Mouse (Mus musculus): ENCODE results near the gene Dop1a. TPM values are rescaled to one million over a fixed set of nuclear protein-coding genes. Genes with fewer than 3 reads are reported as not detected.

Dop1a gene
- polyA plus RNA-seq, 1 experiment from 2014 or later, result 9.9 TPM

DNA sequence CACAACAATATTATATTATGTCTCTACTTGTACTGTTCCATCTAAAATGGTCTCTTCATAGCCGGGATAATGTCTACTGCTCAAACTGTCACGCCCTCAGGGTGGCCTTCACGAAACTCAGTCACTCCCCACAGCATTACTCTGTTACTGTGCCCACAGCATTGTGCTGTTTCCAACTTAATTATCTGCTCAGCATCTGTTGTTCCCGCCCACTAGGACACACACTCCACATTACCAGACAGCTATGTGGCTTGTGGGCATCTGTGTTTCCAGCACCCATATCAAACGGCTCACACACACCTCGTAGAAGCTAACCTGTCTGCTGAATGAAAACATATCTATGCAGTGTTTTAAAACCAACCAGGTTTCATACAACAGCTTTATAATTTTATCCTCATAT, 15.9 kb upstream of the Dop1a start:
- Histone ChIP-seq H3K9me3 (replicated peaks) (no peaks in the 10 kb centered on the region), H3K36me3 (no peaks in the 10 kb centered on the region), H3K4me1 (replicated peaks) (no peaks in the 10 kb centered on the region), H3K27me3 (no peaks in the 10 kb centered on the region), H3K4me3 (no peak overlapping the region), H3K27ac (no peak overlapping the region), H3K4me2 (no peak overlapping the region; the same call in 1 of the 2 replicates), H3K9ac (no peak overlapping the region)
- no peak for ATAC-seq (replicated peaks; ENCODE audit: insufficient number of reproducible peaks, insufficient read depth, low FRiP score, low read depth)
- WGBS, result 60% methylated on average over 6 of the region's 6 CpGs

- peak; percentile 66; the same call in 1 of the 2 replicates for ATAC-seq (replicated peaks; ENCODE audit: insufficient number of reproducible peaks, insufficient read depth, low FRiP score, low read depth)
- H3K4me3 ChIP-seq, result peak overlapping the region; percentile 24; the same call in 1 of the 2 replicates
- peak overlapping the region; percentile 60 for H3K4me2 ChIP-seq
- H3K9ac ChIP-seq, result no peak overlapping the region
- H3K4me1 ChIP-seq (replicated peaks), result no peaks in the 10 kb centered on the region
- WGBS, result 2% methylated on average over 13 of the region's 13 CpGs
- no peak overlapping the region for H3K27ac ChIP-seq
- H3K36me3 ChIP-seq, result no peaks in the 10 kb centered on the region
- H3K27me3 ChIP-seq, result no peaks in the 10 kb centered on the region
- no peaks in the 10 kb centered on the region for H3K9me3 ChIP-seq (replicated peaks)
Measured at GRCm38 (mm10) chr9:86451617-86452016, 15.3 kb upstream of the Dop1a start.

- 78% methylated on average over 3 of the region's 3 CpGs for WGBS
- no peaks in the 10 kb centered on the region for H3K4me1 ChIP-seq (replicated peaks)
- no peak overlapping the region for H3K4me2 ChIP-seq
- H3K27me3 ChIP-seq, result no peaks in the 10 kb centered on the region
- H3K9ac ChIP-seq, result no peak overlapping the region
- no peaks in the 10 kb centered on the region for H3K36me3 ChIP-seq
- no peak overlapping the region for H3K4me3 ChIP-seq
- ATAC-seq (replicated peaks; ENCODE audit: insufficient number of reproducible peaks, insufficient read depth, low FRiP score, low read depth), result no peak
- no peak overlapping the region for H3K27ac ChIP-seq
- H3K9me3 ChIP-seq (replicated peaks), result no peaks in the 10 kb centered on the region
Measured at GRCm38 (mm10) chr9:86453626-86454025, 13.3 kb upstream of the Dop1a start.

- Histone ChIP-seq H3K4me3 (peak within 1 kb of the TSS; percentile 91), H3K4me1 (replicated peaks) (peaks cover 12% of the 10 kb centered on the region), H3K9ac (peak within 1 kb of the TSS; percentile 78), H3K9me3 (replicated peaks) (no peaks in the 10 kb centered on the region), H3K27ac (peak within 1 kb of the TSS; percentile 80), H3K27me3 (peaks cover 6% of the 10 kb centered on the region; the same call in 1 of the 2 replicates), H3K4me2 (peak within 1 kb of the TSS; percentile 87), H3K36me3 (no peaks in the 10 kb centered on the region)
- peak; percentile 80 for ATAC-seq (replicated peaks; ENCODE audit: insufficient number of reproducible peaks, insufficient read depth, low FRiP score, low read depth)
- WGBS, result 2% methylated on average over 70 of the region's 70 CpGs
Measured at GRCm38 (mm10) chr9:86464151-86465105, 2.5 kb upstream of the Dop1a start, which contains the start of gene Ube2cbp. TSS of gene Ube2cbp (minus strand) at chr9:86464950.

- ATAC-seq (replicated peaks; ENCODE audit: insufficient number of reproducible peaks, insufficient read depth, low FRiP score, low read depth), result no peak
- 87% methylated on average over 4 of the region's 4 CpGs for WGBS
- no peak overlapping the region for H3K27ac ChIP-seq
- no peaks in the 10 kb centered on the region for H3K36me3 ChIP-seq
- no peak overlapping the region for H3K9ac ChIP-seq
- H3K4me2 ChIP-seq, result no peak overlapping the region
- H3K4me1 ChIP-seq (replicated peaks), result peaks cover 10% of the 10 kb centered on the region
- H3K9me3 ChIP-seq (replicated peaks), result no peaks in the 10 kb centered on the region
- H3K27me3 ChIP-seq, result no peaks in the 10 kb centered on the region
- no peak overlapping the region for H3K4me3 ChIP-seq
Measured at GRCm38 (mm10) chr9:86475956-86476355, 9.0 kb downstream of the Dop1a start.

DNA sequence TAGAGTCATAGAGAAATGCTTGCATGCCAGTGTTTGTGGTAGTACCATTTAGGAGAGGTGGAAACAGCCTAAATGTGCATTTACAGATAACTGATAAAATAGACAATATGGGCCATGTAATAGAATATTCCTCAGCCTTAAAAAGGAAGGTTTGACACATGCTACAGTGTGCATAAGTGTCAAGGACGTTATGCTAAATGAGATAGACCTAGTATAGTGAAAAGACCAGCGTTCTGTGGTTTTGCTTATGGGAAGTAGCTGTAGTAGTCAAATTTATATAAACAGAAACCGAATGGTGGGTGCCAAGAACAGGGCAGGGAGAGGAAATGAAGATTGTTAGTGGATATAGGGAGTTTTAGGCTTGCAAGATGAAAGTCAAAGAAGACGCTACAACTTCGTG, 9.8 kb downstream of the Dop1a start:
- H3K4me1 ChIP-seq (replicated peaks), result peaks cover 10% of the 10 kb centered on the region
- H3K27me3 ChIP-seq, result no peaks in the 10 kb centered on the region
- H3K4me3 ChIP-seq, result no peak overlapping the region
- no peak for ATAC-seq (replicated peaks; ENCODE audit: insufficient number of reproducible peaks, insufficient read depth, low FRiP score, low read depth)
- no peak overlapping the region for H3K27ac ChIP-seq
- H3K9ac ChIP-seq, result no peak overlapping the region
- H3K36me3 ChIP-seq, result no peaks in the 10 kb centered on the region
- no peak overlapping the region for H3K4me2 ChIP-seq
- no peaks in the 10 kb centered on the region for H3K9me3 ChIP-seq (replicated peaks)
- 70% methylated on average over 5 of the region's 5 CpGs for WGBS

DNA sequence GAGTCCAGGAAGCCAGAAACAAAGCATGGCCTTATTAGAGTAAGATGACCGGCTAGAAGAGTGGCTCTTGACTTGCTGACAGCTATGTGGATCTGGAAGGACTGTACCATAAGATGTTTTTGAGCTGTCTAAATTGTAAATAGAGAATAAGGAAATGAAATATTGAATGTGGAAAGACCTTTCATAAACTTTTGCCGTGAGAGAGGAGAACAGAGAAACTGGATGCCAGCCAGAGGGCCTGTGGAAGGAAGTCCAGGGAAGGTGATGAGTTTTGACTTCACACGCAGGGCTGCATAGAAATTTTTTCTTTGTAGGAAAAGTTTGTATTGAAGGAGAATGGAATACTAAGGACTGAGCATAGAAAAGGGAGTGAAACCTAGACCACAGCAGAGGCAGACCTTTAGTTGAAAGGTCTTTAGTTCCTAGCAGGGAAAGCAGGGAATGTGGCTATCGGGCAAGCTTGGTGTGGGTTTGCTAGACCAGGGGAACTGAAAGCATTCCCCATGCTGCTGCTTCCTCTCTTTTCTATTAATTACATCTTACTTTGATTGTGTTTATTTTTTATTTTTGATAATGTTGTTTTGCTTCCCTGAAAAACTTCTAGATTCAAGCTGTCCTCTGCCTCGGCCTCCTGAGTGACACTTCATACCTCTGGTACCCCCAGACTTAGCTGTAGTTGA, 11.6 kb downstream of the Dop1a start:
- H3K27me3 ChIP-seq, result no peaks in the 10 kb centered on the region
- no peaks in the 10 kb centered on the region for H3K36me3 ChIP-seq
- H3K9me3 ChIP-seq (replicated peaks), result no peaks in the 10 kb centered on the region
- H3K27ac ChIP-seq, result peak overlapping the region; percentile 22; the same call in 1 of the 2 replicates
- no peak overlapping the region for H3K9ac ChIP-seq
- peaks cover 10% of the 10 kb centered on the region for H3K4me1 ChIP-seq (replicated peaks)
- WGBS, result 50% methylated on average over 5 of the region's 5 CpGs
- no peak for ATAC-seq (replicated peaks; ENCODE audit: insufficient number of reproducible peaks, insufficient read depth, low FRiP score, low read depth)
- no peak overlapping the region for H3K4me3 ChIP-seq
- no peak overlapping the region for H3K4me2 ChIP-seq

- Histone ChIP-seq H3K4me2 (no peak overlapping the region), H3K4me1 (replicated peaks) (peaks cover 10% of the 10 kb centered on the region), H3K27me3 (no peaks in the 10 kb centered on the region), H3K9ac (no peak overlapping the region), H3K9me3 (replicated peaks) (no peaks in the 10 kb centered on the region), H3K27ac (no peak overlapping the region), H3K36me3 (no peaks in the 10 kb centered on the region), H3K4me3 (no peak overlapping the region)
- 80% methylated on average over 1 of the region's 1 CpGs for WGBS
- ATAC-seq (replicated peaks; ENCODE audit: insufficient number of reproducible peaks, insufficient read depth, low FRiP score, low read depth), result no peak
Measured at GRCm38 (mm10) chr9:86482236-86482635, 15.3 kb downstream of the Dop1a start.

DNA sequence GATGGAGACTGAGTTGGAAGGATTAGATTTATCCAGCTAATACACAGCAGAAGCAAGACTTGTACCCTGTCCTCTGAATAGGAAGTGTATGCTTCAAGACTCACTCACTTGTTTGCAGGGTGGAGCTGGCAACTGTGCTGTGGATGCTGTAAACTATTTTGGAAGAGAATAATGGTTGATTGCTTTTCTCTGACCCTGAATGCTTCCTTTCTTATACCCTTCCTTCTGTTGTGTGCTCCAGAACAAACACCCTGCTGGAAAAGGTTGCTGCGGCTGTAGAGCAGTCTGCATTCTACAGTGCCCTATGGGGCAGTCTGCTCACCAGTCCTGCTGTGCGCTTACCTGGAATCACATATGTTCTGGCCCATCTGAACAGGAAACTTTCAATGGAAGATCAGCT, 24.8 kb downstream of the Dop1a start:
- no peak overlapping the region for H3K4me3 ChIP-seq
- no peak overlapping the region for H3K27ac ChIP-seq
- WGBS, result 92% methylated on average over 2 of the region's 2 CpGs
- ATAC-seq (replicated peaks; ENCODE audit: insufficient number of reproducible peaks, insufficient read depth, low FRiP score, low read depth), result no peak
- peaks cover 15% of the 10 kb centered on the region for H3K36me3 ChIP-seq
- no peaks in the 10 kb centered on the region for H3K9me3 ChIP-seq (replicated peaks)
- H3K27me3 ChIP-seq, result no peaks in the 10 kb centered on the region
- H3K4me1 ChIP-seq (replicated peaks), result no peaks in the 10 kb centered on the region
- H3K4me2 ChIP-seq, result no peak overlapping the region
- no peak overlapping the region for H3K9ac ChIP-seq

DNA sequence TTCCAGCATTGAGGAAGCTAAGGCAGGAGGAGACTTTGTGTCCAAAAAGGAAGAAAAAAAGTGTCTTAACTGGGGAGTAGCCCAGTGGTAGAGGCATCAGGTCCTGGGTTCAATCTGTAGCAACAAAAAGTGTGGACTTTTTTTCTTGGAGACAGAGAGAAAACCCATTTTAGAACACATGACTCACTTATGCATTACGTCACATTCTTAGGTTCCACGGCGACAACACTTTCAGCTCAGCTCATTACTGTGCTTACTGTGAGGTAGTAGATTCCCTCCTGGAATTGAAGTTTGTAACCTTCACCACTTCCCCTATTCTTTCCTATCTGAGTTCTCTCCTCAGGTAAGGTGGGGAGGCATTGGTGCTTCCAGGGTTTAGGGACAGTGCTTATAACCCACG, 29.3 kb downstream of the Dop1a start:
- no peaks in the 10 kb centered on the region for H3K4me1 ChIP-seq (replicated peaks)
- H3K27me3 ChIP-seq, result no peaks in the 10 kb centered on the region
- no peak overlapping the region for H3K9ac ChIP-seq
- no peak for ATAC-seq (replicated peaks; ENCODE audit: insufficient number of reproducible peaks, insufficient read depth, low FRiP score, low read depth)
- no peaks in the 10 kb centered on the region for H3K9me3 ChIP-seq (replicated peaks)
- 89% methylated on average over 4 of the region's 4 CpGs for WGBS
- H3K36me3 ChIP-seq, result peaks cover 18% of the 10 kb centered on the region; the same call in 1 of the 2 replicates
- H3K4me2 ChIP-seq, result no peak overlapping the region
- H3K4me3 ChIP-seq, result no peak overlapping the region
- H3K27ac ChIP-seq, result no peak overlapping the region

- no peak for ATAC-seq (replicated peaks; ENCODE audit: insufficient number of reproducible peaks, insufficient read depth, low FRiP score, low read depth)
- Histone ChIP-seq H3K9ac (no peak overlapping the region), H3K27me3 (no peaks in the 10 kb centered on the region), H3K9me3 (replicated peaks) (no peaks in the 10 kb centered on the region), H3K27ac (no peak overlapping the region), H3K4me2 (no peak overlapping the region), H3K36me3 (peaks cover 28% of the 10 kb centered on the region), H3K4me1 (replicated peaks) (no peaks in the 10 kb centered on the region), H3K4me3 (no peak overlapping the region)
- WGBS, result 93% methylated on average over 3 of the region's 3 CpGs
Measured at GRCm38 (mm10) chr9:86499083-86499482, 32.1 kb downstream of the Dop1a start.
